Mouse (Mus musculus): ENCODE data around the gene Sh3pxd2b. TPM values are rescaled to one million over a fixed set of nuclear protein-coding genes. Genes with fewer than 3 reads are reported as not detected.
A peak's percentile ranks its signal among the peaks of the same experiment; 100 is the strongest.

Sh3pxd2b gene
- polyA plus RNA-seq, 1 experiment from 2014 or later = 17.3 TPM

DNA sequence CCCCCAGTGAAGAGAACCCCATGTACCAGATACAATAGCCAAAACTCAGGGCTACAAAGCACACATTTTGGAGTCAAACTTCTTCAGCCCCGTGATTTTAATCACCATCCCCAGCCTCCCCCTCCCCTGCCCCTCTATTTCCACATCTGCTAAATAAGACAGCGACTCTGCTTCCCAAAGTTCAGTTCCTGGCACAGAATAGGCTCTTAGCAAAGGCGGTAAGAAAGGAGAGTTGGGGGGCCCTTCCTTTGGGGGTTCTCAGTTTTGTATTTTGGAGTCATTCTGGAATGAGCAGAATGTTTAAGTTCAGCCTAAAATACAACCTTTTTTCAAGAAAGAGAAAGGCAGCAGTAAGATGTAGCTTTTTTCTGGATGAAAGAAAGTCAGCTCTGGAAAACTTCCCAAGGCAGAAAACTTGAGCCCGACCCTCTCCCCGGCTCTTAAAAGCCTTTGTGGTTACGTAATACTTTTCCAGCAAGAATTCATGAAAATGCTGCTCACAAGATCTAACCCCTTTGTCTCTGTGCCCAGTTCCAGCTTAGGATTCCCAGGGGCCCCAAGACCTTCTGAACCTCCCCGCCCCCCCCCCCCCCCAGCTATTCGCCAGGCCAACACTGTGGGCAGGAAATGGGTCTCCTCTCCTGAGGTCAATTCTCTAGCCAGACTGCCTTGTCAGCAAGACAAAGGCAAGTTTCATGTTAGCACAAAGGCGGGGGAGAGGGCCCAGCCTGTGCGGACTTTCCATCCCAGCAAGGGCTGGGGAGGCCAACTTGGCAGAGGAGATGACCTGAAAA is 35.9 kb downstream of the Sh3pxd2b start:
- no peaks in the 10 kb centered on the region for H3K9me3 ChIP-seq
- H3K4me1 ChIP-seq = peaks cover 18% of the 10 kb centered on the region
- H3K27me3 ChIP-seq = no peaks in the 10 kb centered on the region
- H3K4me2 ChIP-seq (replicated peaks) = no peak overlapping the region
- H3K36me3 ChIP-seq = peaks cover 21% of the 10 kb centered on the region
- H3K9ac ChIP-seq (replicated peaks) = no peak overlapping the region
- no peak overlapping the region for H3K4me3 ChIP-seq
- 4% methylated on average over 10 of the region's 10 CpGs for WGBS
- H3K27ac ChIP-seq (replicated peaks) = peak overlapping the region; percentile 74
- peak; percentile 86 for ATAC-seq (replicated peaks)

GRCm38 (mm10) chr11:32384135-32384801 is 36.6 kb downstream of the Sh3pxd2b start:
- 31% methylated on average over 7 of the region's 7 CpGs for WGBS
- no peak overlapping the region for H3K9ac ChIP-seq (replicated peaks)
- no peaks in the 10 kb centered on the region for H3K9me3 ChIP-seq
- peak overlapping the region; percentile 74 for H3K27ac ChIP-seq (replicated peaks)
- peak; percentile 53 for ATAC-seq (replicated peaks)
- no peaks in the 10 kb centered on the region for H3K27me3 ChIP-seq
- H3K4me1 ChIP-seq = peaks cover 18% of the 10 kb centered on the region
- H3K4me3 ChIP-seq = no peak overlapping the region
- peaks cover 23% of the 10 kb centered on the region for H3K36me3 ChIP-seq
- no peak overlapping the region for H3K4me2 ChIP-seq (replicated peaks)

DNA sequence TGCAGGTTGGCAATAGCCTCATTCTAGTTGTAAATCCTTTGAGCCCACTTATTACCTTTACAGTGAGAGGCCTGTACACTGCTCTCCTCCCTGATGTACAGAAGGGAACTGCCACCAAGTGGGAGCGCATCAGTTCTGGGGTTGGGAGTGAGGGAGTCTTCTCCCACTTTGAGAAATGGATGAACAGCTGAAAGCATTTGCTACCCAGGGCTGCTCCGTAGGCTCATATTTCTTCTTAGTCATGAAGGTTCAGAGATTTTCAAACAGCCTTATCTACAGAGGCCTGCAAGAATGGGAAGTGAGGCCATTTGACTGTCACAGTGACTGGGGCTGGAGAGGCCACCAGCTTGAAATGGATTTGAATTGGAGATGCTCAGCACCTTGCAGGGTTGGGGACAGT is 38.4 kb downstream of the Sh3pxd2b start:
- Histone ChIP-seq H3K27me3 (no peaks in the 10 kb centered on the region), H3K9ac (replicated peaks) (no peak overlapping the region), H3K4me2 (replicated peaks) (no peak overlapping the region), H3K9me3 (no peaks in the 10 kb centered on the region), H3K27ac (replicated peaks) (no peak overlapping the region), H3K36me3 (peaks cover 28% of the 10 kb centered on the region), H3K4me3 (no peak overlapping the region), H3K4me1 (peaks cover 18% of the 10 kb centered on the region)
- WGBS = 97% methylated on average over 2 of the region's 2 CpGs
- ATAC-seq (replicated peaks) = no peak

- peaks cover 26% of the 10 kb centered on the region; the same call in 1 of the 2 replicates for H3K36me3 ChIP-seq
- no peak overlapping the region for H3K4me2 ChIP-seq (replicated peaks)
- H3K27me3 ChIP-seq = no peaks in the 10 kb centered on the region
- H3K27ac ChIP-seq (replicated peaks) = no peak overlapping the region
- no peak for ATAC-seq (replicated peaks)
- H3K4me1 ChIP-seq = peaks cover 11% of the 10 kb centered on the region
- no peak overlapping the region for H3K9ac ChIP-seq (replicated peaks)
- 92% methylated on average over 2 of the region's 2 CpGs for WGBS
- H3K9me3 ChIP-seq = no peaks in the 10 kb centered on the region
- no peak overlapping the region for H3K4me3 ChIP-seq
Observed at GRCm38 (mm10) chr11:32388064-32388463, 40.4 kb downstream of the Sh3pxd2b start.

GRCm38 (mm10) chr11:32393095-32393494 is 45.5 kb downstream of the Sh3pxd2b start:
- Histone ChIP-seq H3K4me1 (no peaks in the 10 kb centered on the region), H3K36me3 (peaks cover 33% of the 10 kb centered on the region), H3K4me3 (no peak overlapping the region), H3K9me3 (no peaks in the 10 kb centered on the region), H3K27me3 (no peaks in the 10 kb centered on the region), H3K27ac (replicated peaks) (no peak overlapping the region), H3K4me2 (replicated peaks) (no peak overlapping the region), H3K9ac (replicated peaks) (no peak overlapping the region)
- WGBS = 67% methylated on average over 2 of the region's 2 CpGs
- ATAC-seq (replicated peaks) = no peak

DNA sequence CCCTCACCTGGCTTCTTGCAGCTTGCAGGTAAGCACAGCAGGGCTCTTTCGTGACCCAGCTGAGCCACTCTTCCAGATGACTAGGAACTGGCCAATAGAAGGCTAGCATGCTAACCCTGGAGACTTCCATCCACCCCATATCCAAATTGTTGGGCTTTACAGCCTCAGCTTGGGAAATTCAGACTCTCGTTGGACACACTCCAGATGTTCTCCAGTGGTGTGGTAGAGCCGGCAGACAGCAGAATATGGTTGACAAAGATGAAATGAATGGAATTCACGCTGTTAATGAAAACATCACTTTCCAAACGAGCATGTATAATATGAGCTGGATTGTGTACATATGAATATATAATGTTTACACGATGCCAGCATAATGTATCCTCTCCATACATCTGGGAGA is 48.2 kb downstream of the Sh3pxd2b start:
- peaks cover 24% of the 10 kb centered on the region for H3K36me3 ChIP-seq
- H3K4me1 ChIP-seq = no peaks in the 10 kb centered on the region
- no peaks in the 10 kb centered on the region for H3K27me3 ChIP-seq
- H3K4me2 ChIP-seq (replicated peaks) = no peak overlapping the region
- no peak overlapping the region for H3K9ac ChIP-seq (replicated peaks)
- WGBS = 85% methylated on average over 6 of the region's 6 CpGs
- H3K27ac ChIP-seq (replicated peaks) = no peak overlapping the region
- H3K4me3 ChIP-seq = no peak overlapping the region
- H3K9me3 ChIP-seq = no peaks in the 10 kb centered on the region
- no peak for ATAC-seq (replicated peaks)

DNA sequence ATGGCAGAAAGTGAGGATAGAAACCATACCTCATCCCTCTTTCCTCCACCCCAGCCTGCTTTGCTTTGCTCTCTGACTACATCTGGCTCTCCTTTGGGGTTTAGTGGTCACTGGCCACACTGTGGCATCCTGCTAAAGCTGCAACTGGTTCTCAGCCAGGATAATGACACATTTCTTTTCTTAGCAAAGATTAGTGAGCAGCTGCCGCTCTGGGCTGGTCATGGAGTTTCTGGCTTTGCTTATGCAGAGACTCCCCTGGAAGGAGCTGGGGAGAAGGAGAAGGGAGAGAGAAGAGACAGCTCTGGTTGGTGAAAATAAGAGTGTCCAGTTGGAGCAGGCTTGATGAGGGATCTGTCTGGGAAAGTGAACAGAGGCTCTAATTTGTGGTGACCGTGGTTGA is 50.8 kb downstream of the Sh3pxd2b start:
- 73% methylated on average over 2 of the region's 2 CpGs for WGBS
- no peak overlapping the region for H3K4me2 ChIP-seq (replicated peaks)
- no peak overlapping the region for H3K27ac ChIP-seq (replicated peaks)
- H3K36me3 ChIP-seq = peaks cover 17% of the 10 kb centered on the region
- H3K9ac ChIP-seq (replicated peaks) = no peak overlapping the region
- no peaks in the 10 kb centered on the region for H3K27me3 ChIP-seq
- H3K9me3 ChIP-seq = no peaks in the 10 kb centered on the region
- no peaks in the 10 kb centered on the region for H3K4me1 ChIP-seq
- no peak overlapping the region for H3K4me3 ChIP-seq
- ATAC-seq (replicated peaks) = no peak

- 76% methylated on average over 2 of the region's 2 CpGs for WGBS
- H3K4me2 ChIP-seq (replicated peaks) = no peak overlapping the region
- no peaks in the 10 kb centered on the region for H3K4me1 ChIP-seq
- no peaks in the 10 kb centered on the region for H3K27me3 ChIP-seq
- H3K36me3 ChIP-seq = peaks cover 14% of the 10 kb centered on the region
- no peak overlapping the region for H3K27ac ChIP-seq (replicated peaks)
- H3K9ac ChIP-seq (replicated peaks) = no peak overlapping the region
- H3K9me3 ChIP-seq = no peaks in the 10 kb centered on the region
- no peak overlapping the region for H3K4me3 ChIP-seq
- ATAC-seq (replicated peaks) = no peak
Observed at GRCm38 (mm10) chr11:32399261-32399660, 51.6 kb downstream of the Sh3pxd2b start.

GRCm38 (mm10) chr11:32402712-32403111 is 55.1 kb downstream of the Sh3pxd2b start:
- H3K27me3 ChIP-seq = no peaks in the 10 kb centered on the region
- no peaks in the 10 kb centered on the region for H3K4me1 ChIP-seq
- WGBS = 64% methylated on average over 7 of the region's 7 CpGs
- H3K4me2 ChIP-seq (replicated peaks) = no peak overlapping the region
- peak; percentile 67 for ATAC-seq (replicated peaks)
- H3K9me3 ChIP-seq = no peaks in the 10 kb centered on the region
- no peak overlapping the region for H3K27ac ChIP-seq (replicated peaks)
- H3K36me3 ChIP-seq = peaks cover 13% of the 10 kb centered on the region
- H3K4me3 ChIP-seq = no peak overlapping the region
- no peak overlapping the region for H3K9ac ChIP-seq (replicated peaks)

GRCm38 (mm10) chr11:32404708-32405107 is 57.1 kb downstream of the Sh3pxd2b start:
- no peaks in the 10 kb centered on the region for H3K9me3 ChIP-seq
- H3K36me3 ChIP-seq = peaks cover 12% of the 10 kb centered on the region
- WGBS = 92% methylated on average over 3 of the region's 3 CpGs
- H3K9ac ChIP-seq (replicated peaks) = no peak overlapping the region
- H3K4me1 ChIP-seq = no peaks in the 10 kb centered on the region
- H3K27ac ChIP-seq (replicated peaks) = no peak overlapping the region
- no peak for ATAC-seq (replicated peaks)
- no peaks in the 10 kb centered on the region for H3K27me3 ChIP-seq
- H3K4me2 ChIP-seq (replicated peaks) = no peak overlapping the region
- no peak overlapping the region for H3K4me3 ChIP-seq

- 91% methylated on average over 2 of the region's 3 CpGs for WGBS
- no peak for ATAC-seq (replicated peaks)
Observed at GRCm38 (mm10) chr11:32407863-32408262, 60.2 kb downstream of the Sh3pxd2b start.

DNA sequence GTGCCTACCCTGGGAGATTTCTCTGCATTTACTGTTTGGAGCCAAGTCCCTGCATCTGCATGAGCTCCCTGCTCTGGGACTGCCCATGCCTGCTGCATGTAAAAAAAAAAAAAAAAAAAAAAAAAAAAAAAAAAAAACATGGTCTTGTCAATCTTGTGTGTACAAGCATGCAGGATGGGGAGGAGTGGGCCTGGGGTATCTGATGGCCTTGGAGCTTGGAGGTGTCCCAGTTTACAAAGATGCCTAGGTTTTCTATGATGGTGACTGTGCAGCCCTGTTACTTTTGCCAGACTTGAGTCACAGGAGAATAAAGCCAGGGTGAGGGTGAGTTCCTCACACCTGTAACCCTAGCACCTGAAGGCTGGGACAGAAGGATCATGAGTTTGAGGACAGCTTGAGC is 61.4 kb downstream of the Sh3pxd2b start:
- H3K27me3 ChIP-seq = no peaks in the 10 kb centered on the region
- peaks cover 12% of the 10 kb centered on the region for H3K36me3 ChIP-seq
- H3K4me1 ChIP-seq = no peaks in the 10 kb centered on the region
- no peak overlapping the region for H3K27ac ChIP-seq (replicated peaks)
- no peak overlapping the region for H3K9ac ChIP-seq (replicated peaks)
- H3K4me3 ChIP-seq = no peak overlapping the region
- H3K4me2 ChIP-seq (replicated peaks) = no peak overlapping the region
- no peaks in the 10 kb centered on the region for H3K9me3 ChIP-seq
- no peak for ATAC-seq (replicated peaks)

More at GRCm38 (mm10) chr11:32407863-32408262, 60.2 kb downstream of the Sh3pxd2b start:
- H3K36me3 ChIP-seq = peaks cover 16% of the 10 kb centered on the region
- H3K27ac ChIP-seq (replicated peaks) = no peak overlapping the region
- H3K4me3 ChIP-seq = no peak overlapping the region
- H3K9ac ChIP-seq (replicated peaks) = no peak overlapping the region
- no peaks in the 10 kb centered on the region for H3K4me1 ChIP-seq
- no peaks in the 10 kb centered on the region for H3K27me3 ChIP-seq
- H3K4me2 ChIP-seq (replicated peaks) = no peak overlapping the region
- H3K9me3 ChIP-seq = no peaks in the 10 kb centered on the region

All from forebrain, embryonic 15.5 days (tissue).